Mouse (Mus musculus): Measurements from ENCODE around the gene Mettl22. TPM values are rescaled to one million over a fixed set of nuclear protein-coding genes. Genes with fewer than 3 reads are reported as not detected.

Gene Mettl22
- total RNA-seq, 1 experiment: 15.5 TPM

DNA sequence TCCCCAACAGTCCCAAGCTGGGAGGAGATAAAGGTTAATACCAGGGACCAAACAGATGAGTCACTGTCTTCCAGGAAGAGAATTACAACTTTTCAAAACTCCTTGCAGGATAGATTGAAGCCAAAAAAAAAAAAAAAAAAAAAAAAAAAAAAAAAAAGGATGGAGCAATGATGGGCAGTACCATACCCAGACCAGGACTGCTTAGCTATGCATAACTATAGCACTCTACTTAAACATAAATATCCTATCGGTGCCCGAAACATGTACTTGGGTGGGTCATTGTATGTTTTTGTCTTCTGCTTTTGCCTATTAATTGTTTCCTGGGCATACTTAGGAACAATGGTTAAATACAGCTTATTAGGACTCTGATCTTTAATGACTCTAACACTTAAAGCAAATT, 456 bp upstream of the Mettl22 start:
- Histone ChIP-seq H3K9ac (ENCODE audit: insufficient read depth, low read depth, low read length, poor library complexity, severe bottlenecking) (no peak overlapping the region; the same call in 1 of the 2 replicates), H3K36me3 (ENCODE audit: control insufficient read depth, insufficient read depth, low read length, poor library complexity, severe bottlenecking) (no peaks in the 10 kb centered on the region), H3K9me3 (ENCODE audit: control insufficient read depth, insufficient read depth, low read depth, low read length) (no peaks in the 10 kb centered on the region), H3K27ac (ENCODE audit: insufficient read depth, low read depth, low read length, poor library complexity, severe bottlenecking) (no peak overlapping the region), H3K4me1 (ENCODE audit: control insufficient read depth in 2 of 2, insufficient read depth in 2 of 2, low read length in 2 of 2, poor library complexity in 1 of 2) (no peaks in the 10 kb centered on the region; a peak in 1 of 4 replicates), H3K4me3 (ENCODE audit: insufficient read depth in 1 of 2, low read depth in 1 of 2, low read length in 2 of 2, poor library complexity in 1 of 2, severe bottlenecking in 1 of 2) (peak overlapping the region in 1 of 2 experiments; percentile 87; a peak in 1 of 4 replicates)
- in situ Hi-C loops (cut with MboI; ENCODE audit: low sequenced_read_pairs in 2 of 2, unreplicated experiment in 2 of 2): no loop called here
- no peak for TF ChIP-seq CHD2 (IDR thresholded peaks at IDR 0.05; ENCODE audit: low read depth, low read length)
- no peak for TF ChIP-seq ZC3H11A (IDR thresholded peaks at IDR 0.05; ENCODE audit: borderline replicate concordance, low read depth, low read length)
- 0 out of 2 replicates have a peak, but pooled peaks have one; percentile 66 for TF ChIP-seq ZNF384 (IDR thresholded peaks at IDR 0.05; ENCODE audit: low read depth, low read length)
- TF ChIP-seq MAFK (IDR thresholded peaks at IDR 0.05; ENCODE audit: insufficient read depth, low read depth, low read length): no peak
- TF ChIP-seq HCFC1 (IDR thresholded peaks at IDR 0.05; ENCODE audit: borderline replicate concordance, insufficient read depth, low read length): no peak
- DNase-seq (ENCODE audit: low read depth, low spot score): no peak

- Histone ChIP-seq H3K9ac (ENCODE audit: insufficient read depth, low read depth, low read length, poor library complexity, severe bottlenecking) (no peak overlapping the region), H3K9me3 (ENCODE audit: control insufficient read depth, insufficient read depth, low read depth, low read length) (no peaks in the 10 kb centered on the region), H3K4me3 (ENCODE audit: insufficient read depth in 1 of 2, low read depth in 1 of 2, low read length in 2 of 2, poor library complexity in 1 of 2, severe bottlenecking in 1 of 2) (no peak overlapping the region), H3K36me3 (ENCODE audit: control insufficient read depth, insufficient read depth, low read length, poor library complexity, severe bottlenecking) (peaks cover 33% of the 10 kb centered on the region; the same call in 1 of the 2 replicates), H3K4me1 (ENCODE audit: control insufficient read depth in 2 of 2, insufficient read depth in 2 of 2, low read length in 2 of 2, poor library complexity in 1 of 2) (peaks cover 0 to 3% of the 10 kb centered on the region in 2 experiments; a peak in 2 of 4 replicates), H3K27ac (ENCODE audit: insufficient read depth, low read depth, low read length, poor library complexity, severe bottlenecking) (no peak overlapping the region)
- in situ Hi-C loops (cut with MboI; ENCODE audit: low sequenced_read_pairs in 2 of 2, unreplicated experiment in 2 of 2): no loop called here
- DNase-seq (ENCODE audit: low read depth, low spot score): no peak
- TF ChIP-seq HCFC1 (IDR thresholded peaks at IDR 0.05; ENCODE audit: borderline replicate concordance, insufficient read depth, low read length) (no peak), MAFK (IDR thresholded peaks at IDR 0.05; ENCODE audit: insufficient read depth, low read depth, low read length) (no peak), CHD2 (IDR thresholded peaks at IDR 0.05; ENCODE audit: low read depth, low read length) (no peak), ZC3H11A (IDR thresholded peaks at IDR 0.05; ENCODE audit: borderline replicate concordance, low read depth, low read length) (no peak)
Observed at GRCm38 (mm10) chr16:8487396-8488005, 16.9 kb downstream of the Mettl22 start.

GRCm38 (mm10) chr16:8489340-8489739, 18.8 kb downstream of the Mettl22 start:
- H3K36me3 ChIP-seq (ENCODE audit: control insufficient read depth, insufficient read depth, low read length, poor library complexity, severe bottlenecking): peaks cover 29% of the 10 kb centered on the region; the same call in 1 of the 2 replicates
- no peak for DNase-seq (ENCODE audit: low read depth, low spot score)
- H3K4me1 ChIP-seq (ENCODE audit: control insufficient read depth in 2 of 2, insufficient read depth in 2 of 2, low read length in 2 of 2, poor library complexity in 1 of 2): peaks cover 0 to 3% of the 10 kb centered on the region in 2 experiments; a peak in 2 of 4 replicates
- TF ChIP-seq ZNF384 (IDR thresholded peaks at IDR 0.05; ENCODE audit: low read depth, low read length) (no peak), HCFC1 (IDR thresholded peaks at IDR 0.05; ENCODE audit: borderline replicate concordance, insufficient read depth, low read length) (no peak), ZC3H11A (IDR thresholded peaks at IDR 0.05; ENCODE audit: borderline replicate concordance, low read depth, low read length) (no peak), CHD2 (IDR thresholded peaks at IDR 0.05; ENCODE audit: low read depth, low read length) (no peak), MAFK (IDR thresholded peaks at IDR 0.05; ENCODE audit: insufficient read depth, low read depth, low read length) (no peak)
- H3K9ac ChIP-seq (ENCODE audit: insufficient read depth, low read depth, low read length, poor library complexity, severe bottlenecking): no peak overlapping the region
- H3K4me3 ChIP-seq (ENCODE audit: insufficient read depth in 1 of 2, low read depth in 1 of 2, low read length in 2 of 2, poor library complexity in 1 of 2, severe bottlenecking in 1 of 2): no peak overlapping the region
- H3K27ac ChIP-seq (ENCODE audit: insufficient read depth, low read depth, low read length, poor library complexity, severe bottlenecking): no peak overlapping the region
- no peaks in the 10 kb centered on the region for H3K9me3 ChIP-seq (ENCODE audit: control insufficient read depth, insufficient read depth, low read depth, low read length)
- in situ Hi-C loops (cut with MboI; ENCODE audit: low sequenced_read_pairs in 2 of 2, unreplicated experiment in 2 of 2): no loop called here

DNA sequence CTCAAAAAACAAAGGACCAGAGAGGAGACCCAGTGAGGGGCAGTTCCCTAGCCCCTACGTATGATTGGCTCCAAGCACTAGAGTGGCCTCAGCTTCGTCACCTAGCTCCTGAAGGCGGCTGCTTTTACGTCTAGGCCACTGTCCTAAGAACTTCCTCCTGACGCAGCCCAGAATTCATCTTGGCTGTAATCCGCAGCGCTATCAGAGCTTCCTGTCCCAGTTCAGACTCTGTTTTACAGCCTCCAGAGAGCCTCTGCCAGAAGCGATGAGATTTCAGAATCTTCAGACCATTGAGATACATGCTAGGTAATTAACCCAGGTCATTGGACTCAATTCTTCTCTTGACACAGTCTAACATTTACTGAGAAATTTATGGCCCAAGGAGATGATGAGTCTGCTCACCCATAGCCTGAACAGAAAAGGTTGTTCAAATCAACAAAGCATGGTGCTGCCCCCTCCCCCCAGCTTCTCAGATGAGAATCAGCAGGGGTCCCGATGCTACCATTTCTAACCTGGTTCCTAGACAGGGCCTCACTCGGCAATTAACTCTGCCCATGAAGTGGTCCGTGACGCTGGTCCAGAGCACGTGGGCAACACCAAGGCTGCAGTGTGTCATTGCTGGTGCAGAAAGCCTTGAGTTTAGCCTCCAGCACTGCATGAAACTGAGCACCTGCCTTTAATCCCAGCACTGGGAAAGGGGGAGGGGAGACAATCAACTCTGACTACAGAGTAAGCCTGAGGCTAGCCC, 21.3 kb downstream of the Mettl22 start:
- no peak for DNase-seq (ENCODE audit: low read depth, low spot score)
- Histone ChIP-seq H3K9me3 (ENCODE audit: control insufficient read depth, insufficient read depth, low read depth, low read length) (no peaks in the 10 kb centered on the region), H3K4me1 (ENCODE audit: control insufficient read depth in 2 of 2, insufficient read depth in 2 of 2, low read length in 2 of 2, poor library complexity in 1 of 2) (peaks cover 0 to 3% of the 10 kb centered on the region in 2 experiments; a peak in 2 of 4 replicates), H3K4me3 (ENCODE audit: insufficient read depth in 1 of 2, low read depth in 1 of 2, low read length in 2 of 2, poor library complexity in 1 of 2, severe bottlenecking in 1 of 2) (no peak overlapping the region), H3K9ac (ENCODE audit: insufficient read depth, low read depth, low read length, poor library complexity, severe bottlenecking) (no peak overlapping the region), H3K27ac (ENCODE audit: insufficient read depth, low read depth, low read length, poor library complexity, severe bottlenecking) (no peak overlapping the region), H3K36me3 (ENCODE audit: control insufficient read depth, insufficient read depth, low read length, poor library complexity, severe bottlenecking) (peaks cover 21% of the 10 kb centered on the region; the same call in 1 of the 2 replicates)
- TF ChIP-seq ZNF384 (IDR thresholded peaks at IDR 0.05; ENCODE audit: low read depth, low read length) (no peak), MAFK (IDR thresholded peaks at IDR 0.05; ENCODE audit: insufficient read depth, low read depth, low read length) (no peak), HCFC1 (IDR thresholded peaks at IDR 0.05; ENCODE audit: borderline replicate concordance, insufficient read depth, low read length) (no peak), ZC3H11A (IDR thresholded peaks at IDR 0.05; ENCODE audit: borderline replicate concordance, low read depth, low read length) (no peak), CHD2 (IDR thresholded peaks at IDR 0.05; ENCODE audit: low read depth, low read length) (no peak)
- in situ Hi-C loops (cut with MboI; ENCODE audit: low sequenced_read_pairs in 2 of 2, unreplicated experiment in 2 of 2): loop anchor here (5.0 to 10.0 kb wide), 3 partner anchors 77 to 185 kb away; partner anchors contain the start of gene Carhsp1 (in 1 of the 2)
